Mouse (Mus musculus) kidney, postnatal 0 days (tissue): ENCODE data around the gene N4bp2. TPM values are rescaled to one million over a fixed set of nuclear protein-coding genes. Genes with fewer than 3 reads are reported as not detected.
A peak's percentile ranks its signal among the peaks of the same experiment; 100 is the strongest.

ENCODE experiments used
- ATAC-seq: fragments of 200-750 bp; cut with Nextera tagmentation; replicated peaks from 2 replicates; pipeline ENCODE4 v1.8.0; 2017; ENCODE audit warnings: low read depth, moderate number of reproducible peaks, moderate TSS enrichment, moderate library complexity; ENCODE audit not compliant: low FRiP score
- DNase-seq: peaks from one replicate; pipeline ENCODE4 v3.0.0-alpha.2; 2016; ENCODE audit warnings: low spot score
- H3K27ac ChIP-seq: fragments of 300-500 bp; sonication (generic); 2 replicates; pipeline ENCODE4 v1.5.1; 2014; ENCODE audit warnings: mild to moderate bottlenecking
- H3K27me3 ChIP-seq: fragments of 300-500 bp; sonication (generic); 2 replicates; pipeline ENCODE4 v1.6.1; 2014; ENCODE audit warnings: low read length, mixed read lengths; ENCODE audit not compliant: insufficient read depth
- H3K36me3 ChIP-seq: fragments of 300-500 bp; sonication (generic); 2 replicates; pipeline ENCODE4 v1.6.1; 2014; ENCODE audit warnings: low read length, mixed read lengths; ENCODE audit not compliant: insufficient read depth
- H3K4me1 ChIP-seq: fragments of 300-500 bp; sonication (generic); replicated peaks from 2 replicates; pipeline ENCODE4 v1.6.1; 2014; ENCODE audit warnings: antibody characterized with exemption, low read length, mixed read lengths; ENCODE audit not compliant: insufficient read depth
- H3K4me2 ChIP-seq: fragments of 300-500 bp; sonication (generic); 2 replicates; pipeline ENCODE4 v1.6.1; 2014; ENCODE audit warnings: mild to moderate bottlenecking, low read length, moderate library complexity, mixed read lengths
- H3K4me3 ChIP-seq: fragments of 300-500 bp; sonication (generic); replicated peaks from 2 replicates; pipeline ENCODE4 v1.5.1; 2014; ENCODE audit warnings: low read depth, low read length
- H3K9ac ChIP-seq: fragments of 300-500 bp; sonication (generic); 2 replicates; pipeline ENCODE4 v1.6.1; 2014; ENCODE audit warnings: low read depth, low read length
- H3K9me3 ChIP-seq: fragments of 300-500 bp; sonication (generic); replicated peaks from 2 replicates; pipeline ENCODE4 v1.6.1; 2016; ENCODE audit warnings: low read length, inconsistent platforms, mixed read lengths
- CTCF ChIP-seq: IDR thresholded peaks from 2 replicates; pipeline ENCODE4 v1.5.1; 2016; ENCODE audit warnings: antibody characterized with exemption, low read depth, mild to moderate bottlenecking, moderate library complexity
- WGBS: fragments of 180-500 bp; shearing (Covaris S2); extraction: QIAGEN DNeasy Blood & Tissue Kit; methylation state at CpG from one replicate; pipeline ENCODE4 v1.1.7; 2014; 5-methylcytosine and 5-hydroxymethylcytosine counted together
- polyA plus RNA-seq: library from polyadenylated mRNA; unstranded; fragments of >200 nt; fragmentation: Nextera tagmentation; extraction: Ambion mirVana; gene quantifications from 2 replicates; pipeline ENCODE4 v1.2.1, GENCODE M21; 2015

The N4bp2 gene
- polyA plus RNA-seq, 1 experiment from 2014 or later: 14.9 TPM

GRCm38 (mm10) chr5:65866591-65866990 lies 103.3 kb downstream of the N4bp2 start:
- H3K4me2 ChIP-seq: no peak overlapping the region

GRCm38 (mm10) chr5:65867380-65868116 lies 104.2 kb downstream of the N4bp2 start:
- Histone ChIP-seq H3K27me3 (no peaks in the 10 kb centered on the region), H3K36me3 (no peaks in the 10 kb centered on the region), H3K27ac (no peak overlapping the region), H3K9ac (no peak overlapping the region), H3K4me3 (no peak overlapping the region), H3K4me2 (no peak overlapping the region), H3K9me3 (no peaks in the 10 kb centered on the region), H3K4me1 (no peaks in the 10 kb centered on the region)
- DNase-seq (peak; percentile 19), ATAC-seq (no peak)
- WGBS: 59% methylated on average over 7 of the region's 7 CpGs
- no peak for TF ChIP-seq CTCF

More at GRCm38 (mm10) chr5:65866591-65866990, 103.3 kb downstream of the N4bp2 start:
- no peak for TF ChIP-seq CTCF
- H3K36me3 ChIP-seq: no peaks in the 10 kb centered on the region
- H3K9me3 ChIP-seq: no peaks in the 10 kb centered on the region
- WGBS: 90% methylated on average over 6 of the region's 6 CpGs
- no peaks in the 10 kb centered on the region for H3K4me1 ChIP-seq
- H3K9ac ChIP-seq: no peak overlapping the region
- ATAC-seq (no peak), DNase-seq (no peak)
- H3K27me3 ChIP-seq: no peaks in the 10 kb centered on the region
- no peak overlapping the region for H3K27ac ChIP-seq
- no peak overlapping the region for H3K4me3 ChIP-seq

- Histone ChIP-seq H3K4me1 (no peaks in the 10 kb centered on the region), H3K9ac (no peak overlapping the region), H3K4me3 (no peak overlapping the region), H3K27ac (no peak overlapping the region), H3K9me3 (no peaks in the 10 kb centered on the region), H3K27me3 (no peaks in the 10 kb centered on the region), H3K4me2 (no peak overlapping the region), H3K36me3 (no peaks in the 10 kb centered on the region)
- DNase-seq (no peak), ATAC-seq (no peak)
- TF ChIP-seq CTCF: no peak
- WGBS: 58% methylated on average over 3 of the region's 3 CpGs
Measured at GRCm38 (mm10) chr5:65868419-65868818, 105.1 kb downstream of the N4bp2 start.

GRCm38 (mm10) chr5:65869660-65870059 lies 106.3 kb downstream of the N4bp2 start:
- TF ChIP-seq CTCF: no peak
- Histone ChIP-seq H3K4me1 (no peaks in the 10 kb centered on the region), H3K4me3 (no peak overlapping the region), H3K27ac (no peak overlapping the region), H3K9me3 (no peaks in the 10 kb centered on the region), H3K4me2 (no peak overlapping the region), H3K9ac (no peak overlapping the region), H3K36me3 (no peaks in the 10 kb centered on the region), H3K27me3 (no peaks in the 10 kb centered on the region)
- 91% methylated on average over 4 of the region's 4 CpGs for WGBS
- no peak for ATAC-seq
- no peak for DNase-seq

- H3K4me2 ChIP-seq: no peak overlapping the region
- H3K9ac ChIP-seq: no peak overlapping the region
- 79% methylated on average over 13 of the region's 13 CpGs for WGBS
- H3K27me3 ChIP-seq: no peaks in the 10 kb centered on the region
- H3K27ac ChIP-seq: no peak overlapping the region
- no peaks in the 10 kb centered on the region for H3K9me3 ChIP-seq
- no peak for TF ChIP-seq CTCF
- no peak for DNase-seq
- H3K4me3 ChIP-seq: no peak overlapping the region
- H3K4me1 ChIP-seq: no peaks in the 10 kb centered on the region
- no peak for ATAC-seq
- H3K36me3 ChIP-seq: no peaks in the 10 kb centered on the region
Measured at GRCm38 (mm10) chr5:65871276-65871875, 108.1 kb downstream of the N4bp2 start.

- TF ChIP-seq CTCF: no peak
Measured at GRCm38 (mm10) chr5:65873212-65873611, 109.9 kb downstream of the N4bp2 start.

More at GRCm38 (mm10) chr5:65873212-65873611, 109.9 kb downstream of the N4bp2 start:
- no peak for DNase-seq
- 65% methylated on average over 4 of the region's 4 CpGs for WGBS
- H3K9ac ChIP-seq: no peak overlapping the region
- no peak overlapping the region for H3K27ac ChIP-seq
- H3K4me2 ChIP-seq: no peak overlapping the region
- no peak overlapping the region for H3K4me3 ChIP-seq
- no peaks in the 10 kb centered on the region for H3K27me3 ChIP-seq
- no peak for ATAC-seq
- no peaks in the 10 kb centered on the region for H3K9me3 ChIP-seq
- no peaks in the 10 kb centered on the region for H3K36me3 ChIP-seq
- no peaks in the 10 kb centered on the region for H3K4me1 ChIP-seq
